ENCODE assay signal across 8 mouse cellular contexts in the genomic region with DNA sequence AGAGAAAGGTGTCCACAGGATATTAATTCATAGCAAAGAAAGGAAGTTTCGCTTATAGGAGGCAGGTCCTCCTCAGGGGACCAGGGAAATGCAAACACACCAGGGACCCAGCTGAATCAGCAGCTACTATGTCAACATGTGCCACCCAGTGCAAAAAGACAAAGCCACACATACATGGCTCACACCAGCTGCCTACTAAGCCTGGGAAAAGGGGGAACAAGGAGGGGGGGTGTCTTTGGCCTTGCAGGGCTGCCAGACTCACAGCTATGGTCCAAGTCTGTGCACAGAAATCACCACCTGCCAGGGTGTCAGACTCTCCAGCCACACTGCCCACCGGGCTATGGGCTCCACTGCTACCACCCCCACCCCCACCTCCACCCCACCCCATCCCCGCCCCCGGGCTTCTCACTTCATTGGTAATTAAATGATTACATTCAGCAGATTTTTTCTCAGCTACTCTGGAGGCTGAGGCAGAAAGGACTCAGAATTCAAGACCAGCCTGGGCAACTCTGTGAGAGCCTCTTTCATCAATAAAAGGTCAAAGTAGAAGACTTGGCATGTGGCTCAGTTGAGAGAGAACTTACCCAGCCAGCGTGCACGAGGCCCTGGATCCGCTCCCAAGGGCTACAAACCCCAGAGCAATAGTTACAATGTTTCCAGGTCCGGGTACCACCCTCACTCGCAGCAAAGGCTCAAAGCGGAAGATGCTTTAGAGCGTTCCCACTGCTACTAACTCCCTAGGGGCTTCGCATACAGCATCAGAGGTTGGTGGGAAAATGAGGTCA. TPM values are rescaled to one million over a fixed set of nuclear protein-coding genes. Genes with fewer than 3 reads are reported as not detected.
DNase-seq lines count a peak whose midpoint lies in the region; ATAC-seq lines count a peak whose summit lies in the region.
"Had no signal": no experiment of that assay in that cellular context is flagged by ENCODE, and none has a peak within 500 bp of the region (broad histone marks: within the 10 kb centered on the region; RNA-seq: fewer than 3 reads in every experiment).

No protein-coding gene starts in this region.

- peaks cover 90% of the 10 kb centered on the region for H3K4me1 ChIP-seq in limb, embryonic 12.5 days (replicated peaks)
- H3K4me1 ChIP-seq in limb, embryonic 10.5 days, result peaks cover 90% of the 10 kb centered on the region
- peaks cover 45% of the 10 kb centered on the region for H3K4me1 ChIP-seq in forebrain, embryonic 11.5 days (replicated peaks; ENCODE audit: control insufficient read depth, insufficient read depth, low read length)
- peaks cover 72% of the 10 kb centered on the region for H3K4me1 ChIP-seq in intestine, embryonic 15.5 days (replicated peaks)
- peaks cover 60% of the 10 kb centered on the region for H3K4me1 ChIP-seq in stomach, embryonic 14.5 days (ENCODE audit: control insufficient read depth, insufficient read depth, low read length)

- peak overlapping the region; percentile 1; the same call in 1 of the 2 replicates for H3K4me2 ChIP-seq in limb, embryonic 12.5 days
- H3K4me2 ChIP-seq in forebrain, embryonic 11.5 days (ENCODE audit: low read depth, low read length, severe bottlenecking), result no peak overlapping the region
- no peak overlapping the region for H3K4me2 ChIP-seq in intestine, embryonic 15.5 days (replicated peaks)
- peak overlapping the region; percentile 14; the same call in 1 of the 2 replicates for H3K4me2 ChIP-seq in stomach, embryonic 14.5 days (replicated peaks; ENCODE audit: low read depth, low read length)
- H3K4me2 ChIP-seq: heart, embryonic 15.5 days had no signal

- no peak overlapping the region for H3K9ac ChIP-seq in limb, embryonic 12.5 days (replicated peaks)
- no peak overlapping the region; the same call in 1 of the 2 replicates for H3K9ac ChIP-seq in forebrain, embryonic 11.5 days (ENCODE audit: low read length)
- no peak overlapping the region for H3K9ac ChIP-seq in intestine, embryonic 15.5 days
- H3K9ac ChIP-seq in stomach, embryonic 14.5 days (replicated peaks; ENCODE audit: low read depth, low read length), result no peak overlapping the region
- H3K9ac ChIP-seq: heart, embryonic 15.5 days had no signal

- intact Hi-C loops in left cerebral cortex, postnatal 14 days (cut with DNase I), result no loop called here

- no peaks in the 10 kb centered on the region for H3K9me3 ChIP-seq in limb, embryonic 12.5 days
- H3K9me3 ChIP-seq in limb, embryonic 10.5 days (replicated peaks), result no peaks in the 10 kb centered on the region
- H3K9me3 ChIP-seq in forebrain, embryonic 11.5 days (ENCODE audit: control insufficient read depth, low read length), result no peaks in the 10 kb centered on the region
- H3K9me3 ChIP-seq in intestine, embryonic 15.5 days, result no peaks in the 10 kb centered on the region
- H3K9me3 ChIP-seq in stomach, embryonic 14.5 days (ENCODE audit: control insufficient read depth, low read depth, low read length), result no peaks in the 10 kb centered on the region
- H3K9me3 ChIP-seq: heart, embryonic 15.5 days had no signal

- no peaks in the 10 kb centered on the region for H3K36me3 ChIP-seq in limb, embryonic 12.5 days
- peaks cover 6% of the 10 kb centered on the region; the same call in 1 of the 2 replicates for H3K36me3 ChIP-seq in limb, embryonic 10.5 days
- H3K36me3 ChIP-seq in forebrain, embryonic 11.5 days (ENCODE audit: control insufficient read depth, insufficient read depth, low read length), result no peaks in the 10 kb centered on the region
- H3K36me3 ChIP-seq in intestine, embryonic 15.5 days, result no peaks in the 10 kb centered on the region
- H3K36me3 ChIP-seq in stomach, embryonic 14.5 days (ENCODE audit: control insufficient read depth, insufficient read depth, low read length), result no peaks in the 10 kb centered on the region
- H3K36me3 ChIP-seq: heart, embryonic 15.5 days had no signal

- H3K4me3 ChIP-seq in limb, embryonic 12.5 days (replicated peaks), result no peak overlapping the region
- no peak overlapping the region for H3K4me3 ChIP-seq in limb, embryonic 10.5 days
- no peak overlapping the region for H3K4me3 ChIP-seq in forebrain, embryonic 11.5 days (ENCODE audit: low read depth, low read length)
- no peak overlapping the region for H3K4me3 ChIP-seq in intestine, embryonic 15.5 days (replicated peaks)
- no peak overlapping the region for H3K4me3 ChIP-seq in stomach, embryonic 14.5 days (ENCODE audit: low read depth, low read length)
- H3K4me3 ChIP-seq: heart, embryonic 15.5 days had no signal

- no peaks in the 10 kb centered on the region for H3K27me3 ChIP-seq in limb, embryonic 12.5 days
- no peaks in the 10 kb centered on the region for H3K27me3 ChIP-seq in limb, embryonic 10.5 days (ENCODE audit: low read depth, poor library complexity, severe bottlenecking)
- no peaks in the 10 kb centered on the region for H3K27me3 ChIP-seq in forebrain, embryonic 11.5 days (ENCODE audit: control insufficient read depth, insufficient read depth, low read length)
- H3K27me3 ChIP-seq in intestine, embryonic 15.5 days (replicated peaks), result no peaks in the 10 kb centered on the region
- no peaks in the 10 kb centered on the region for H3K27me3 ChIP-seq in stomach, embryonic 14.5 days (ENCODE audit: control insufficient read depth, insufficient read depth, low read length)
- H3K27me3 ChIP-seq: heart, embryonic 15.5 days had no signal

- 58% methylated on average over 12 of the region's 12 CpGs for WGBS in limb, embryonic 12.5 days
- WGBS in limb, embryonic 10.5 days, result 55% methylated on average over 12 of the region's 12 CpGs
- WGBS in forebrain, embryonic 11.5 days, result 61% methylated on average over 12 of the region's 12 CpGs
- 49% methylated on average over 12 of the region's 12 CpGs for WGBS in intestine, embryonic 15.5 days
- WGBS in stomach, embryonic 14.5 days, result 50% methylated on average over 12 of the region's 12 CpGs

- H3K27ac ChIP-seq in limb, embryonic 12.5 days, result peak overlapping the region; percentile 53; the same call in 1 of the 2 replicates
- H3K27ac ChIP-seq in limb, embryonic 10.5 days, result no peak overlapping the region
- peak overlapping the region; percentile 58 for H3K27ac ChIP-seq in forebrain, embryonic 11.5 days (ENCODE audit: low read depth, low read length)
- 0 out of 2 replicates have a peak overlapping the region, but pooled peaks have one; percentile 2 for H3K27ac ChIP-seq in intestine, embryonic 15.5 days
- peak overlapping the region; percentile 78 for H3K27ac ChIP-seq in stomach, embryonic 14.5 days (ENCODE audit: low read length)
- H3K27ac ChIP-seq: heart, embryonic 15.5 days had no signal

- ATAC-seq in limb, embryonic 12.5 days (ENCODE audit: insufficient number of reproducible peaks, insufficient read depth, low FRiP score, low TSS enrichment, low read depth), result no peak
- peak; percentile 18; the same call in 1 of the 2 replicates for ATAC-seq in forebrain, embryonic 11.5 days (replicated peaks; ENCODE audit: low FRiP score)
- ATAC-seq in intestine, embryonic 15.5 days, result peak; percentile 33; the same call in 1 of the 2 replicates
- ATAC-seq in stomach, embryonic 14.5 days (ENCODE audit: insufficient number of reproducible peaks, insufficient read depth, low FRiP score, low read depth), result peak; percentile 71; the same call in 1 of the 2 replicates

- no peak for DNase-seq in limb, embryonic 10.5 days (ENCODE audit: low spot score)
- no peak for DNase-seq in forebrain, embryonic 11.5 days (ENCODE audit: low spot score)
- DNase-seq in spleen, postnatal 36 days (ENCODE audit: low spot score in 2 of 2), result no peak
- DNase-seq in left cerebral cortex, postnatal 14 days (ENCODE audit: low spot score in 2 of 2), result no peak

RNA-seq across cellular contexts. Expression of a gene that starts 6.0 kb away (rescaled TPM):
- 27.2 and 29.4 TPM in 2 replicates for polyA plus RNA-seq in limb, embryonic 12.5 days (2016; fragmentation: Nextera tagmentation; extraction: Ambion mirVana)
- polyA plus RNA-seq in limb, embryonic 10.5 days (2016; fragmentation: Nextera tagmentation; extraction: Ambion mirVana), result 22.4 and 26.8 TPM in 2 replicates
- 27.3 and 29.5 TPM in 2 replicates for polyA plus RNA-seq in forebrain, embryonic 11.5 days (2014; fragmentation: Nextera tagmentation; extraction: Ambion mirVana)
- 19.9 and 20.0 TPM in 2 replicates for polyA plus RNA-seq in intestine, embryonic 15.5 days (2015; fragmentation: Nextera tagmentation; extraction: Ambion mirVana)
- 32.7 and 33.4 TPM in 2 replicates for polyA plus RNA-seq in stomach, embryonic 14.5 days (2014; fragmentation: Nextera tagmentation; extraction: Ambion mirVana)
- total RNA-seq in left cerebral cortex, postnatal 14 days (2021), result 100 to 1,000 TPM; 171 to 175 TPM

Comparison
In these comparisons a context has a peak if more than half of its experiments do, and no peak if none do; other contexts are left out.
1. H3K4me2 ChIP-seq: peak in limb, embryonic 12.5 days (single experiment) and stomach, embryonic 14.5 days (single experiment); none in forebrain, embryonic 11.5 days (single experiment) and intestine, embryonic 15.5 days (single experiment).